Mouse (Mus musculus) C2C12 (cell line): ENCODE measurements around the gene Poglut1.

ENCODE experiments used
- CEBPB ChIP-seq: IDR thresholded peaks from one replicate; pipeline ENCODE4 v1.6.1; 2011; ENCODE audit warnings: low read depth, mild to moderate bottlenecking, control low read depth, moderate library complexity
- CTCF ChIP-seq: IDR thresholded peaks from one replicate; pipeline ENCODE4 v1.5.1; 2011; ENCODE audit not compliant: control insufficient read depth, insufficient read depth, insufficient read length
- MAX ChIP-seq: IDR thresholded peaks from one replicate; pipeline ENCODE4 v1.6.1; 2011; ENCODE audit warnings: mild to moderate bottlenecking, control low read depth
- MYOD1 ChIP-seq: IDR thresholded peaks from one replicate; pipeline ENCODE4 v1.6.1; 2011; ENCODE audit warnings: low read depth; ENCODE audit not compliant: control insufficient read depth, insufficient read length
- MYOG ChIP-seq: IDR thresholded peaks from one replicate; pipeline ENCODE4 v1.6.1; 2011; ENCODE audit not compliant: control insufficient read depth, insufficient read length; ENCODE audit errors: extremely low read depth
- USF1 ChIP-seq: IDR thresholded peaks from one replicate; pipeline ENCODE4 v1.6.1; 2011; ENCODE audit warnings: low read depth, mild to moderate bottlenecking, control low read depth, moderate library complexity

- TF ChIP-seq CTCF (no peak), USF1 (no peak), MAX (no peak), CEBPB (no peak), MYOG (no peak), MYOD1 (no peak)
Measured at GRCm38 (mm10) chr16:38548000-38548399, 2.1 kb downstream of the Poglut1 start.
